Mouse (Mus musculus) midbrain, embryonic 16.5 days (tissue): ENCODE measurements around the gene Sh3glb2. TPM values are rescaled to one million over a fixed set of nuclear protein-coding genes. Genes with fewer than 3 reads are reported as not detected.

Experiments
- ATAC-seq: fragments of 200-750 bp; cut with Nextera tagmentation; 2 replicates; pipeline ENCODE4 v1.8.0; 2017; ENCODE audit warnings: moderate TSS enrichment
- H3K27ac ChIP-seq: fragments of 300-500 bp; sonication (generic); 2 replicates; pipeline ENCODE4 v1.5.1; 2014; ENCODE audit warnings: mild to moderate bottlenecking, low read length, mixed read lengths
- H3K27me3 ChIP-seq: fragments of 300-500 bp; sonication (generic); 2 replicates; pipeline ENCODE4 v1.6.1; 2014; ENCODE audit warnings: low read depth, low read length, mixed read lengths; ENCODE audit not compliant: control insufficient read depth, insufficient read depth
- H3K36me3 ChIP-seq: fragments of 300-500 bp; sonication (generic); 2 replicates; pipeline ENCODE4 v1.6.1; 2014; ENCODE audit warnings: mild to moderate bottlenecking, low read length, moderate library complexity, mixed read lengths; ENCODE audit not compliant: control insufficient read depth, insufficient read depth
- H3K4me1 ChIP-seq: fragments of 300-500 bp; sonication (generic); 2 replicates; pipeline ENCODE4 v1.6.1; 2014; ENCODE audit warnings: mild to moderate bottlenecking, low read length, mixed read lengths; ENCODE audit not compliant: control insufficient read depth, insufficient read depth
- H3K4me2 ChIP-seq: fragments of 300-500 bp; sonication (generic); 2 replicates; pipeline ENCODE4 v1.6.1; 2014; ENCODE audit warnings: mild to moderate bottlenecking, low read length, mixed read lengths
- H3K4me3 ChIP-seq: fragments of 300-500 bp; sonication (generic); 2 replicates; pipeline ENCODE4 v1.5.1; 2014; ENCODE audit warnings: low read depth, mild to moderate bottlenecking, low read length, moderate library complexity, mixed read lengths
- H3K9ac ChIP-seq: fragments of 300-500 bp; sonication (generic); 2 replicates; pipeline ENCODE4 v1.6.1; 2014; ENCODE audit warnings: low read depth, low read length, mixed read lengths
- H3K9me3 ChIP-seq: fragments of 300-500 bp; sonication (generic); replicated peaks from 2 replicates; pipeline ENCODE4 v1.6.1; 2014; ENCODE audit warnings: mild to moderate bottlenecking, low read length, mixed read lengths; ENCODE audit not compliant: control insufficient read depth, poor library complexity, severe bottlenecking
- WGBS: fragments of 180-500 bp; shearing (Covaris S2); extraction: QIAGEN DNeasy Blood & Tissue Kit; methylation state at CpG from one replicate; pipeline ENCODE4 v1.1.7; 2014; 5-methylcytosine and 5-hydroxymethylcytosine counted together
- polyA plus RNA-seq: library from polyadenylated mRNA; unstranded; fragments of >200 nt; fragmentation: Nextera tagmentation; extraction: Ambion mirVana; gene quantifications from 2 replicates; pipeline ENCODE4 v1.2.1, GENCODE M21; 2015

Sh3glb2 gene
- polyA plus RNA-seq, 1 experiment from 2014 or later = 218 TPM

DNA sequence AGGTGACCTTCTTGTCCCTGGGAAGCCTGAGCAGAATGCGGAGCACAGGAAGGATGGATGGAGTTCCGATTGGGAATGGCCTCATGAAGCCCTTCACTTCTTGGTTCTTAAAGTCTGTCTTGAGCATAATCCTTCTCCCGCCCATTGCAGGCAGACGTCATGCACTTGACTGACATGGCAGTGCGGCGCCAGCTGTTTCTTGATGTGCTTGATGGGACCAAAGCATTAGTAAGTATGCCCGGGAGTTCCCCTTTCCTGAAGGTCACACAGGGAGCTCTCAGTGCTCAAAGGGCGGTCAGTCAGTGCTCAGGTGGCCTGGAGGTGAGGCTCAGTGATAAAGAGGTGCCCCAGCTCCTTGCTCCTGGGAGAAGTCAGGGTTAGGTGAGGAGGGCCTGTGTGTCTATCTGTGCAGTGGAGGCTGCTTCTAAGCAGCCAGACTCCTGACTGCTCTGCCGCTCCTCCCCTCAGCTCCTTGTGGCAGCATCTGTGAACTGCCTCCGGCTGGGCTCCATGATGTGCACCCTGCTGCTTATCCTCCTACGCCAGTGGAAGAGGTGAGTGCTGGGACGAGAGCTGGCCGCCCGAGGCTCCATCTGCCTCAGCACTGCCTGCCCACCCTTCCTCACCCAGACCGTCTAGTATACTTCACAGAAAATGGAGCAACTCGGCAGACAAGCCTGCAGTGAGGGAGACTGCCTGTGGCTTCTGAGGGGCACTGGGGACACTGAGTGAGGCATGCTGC lies 22.8 kb downstream of the Sh3glb2 start:
- WGBS = 84% methylated on average over 16 of the region's 16 CpGs
- Histone ChIP-seq H3K27me3 (no peaks in the 10 kb centered on the region), H3K9me3 (no peaks in the 10 kb centered on the region), H3K36me3 (peaks cover 51% of the 10 kb centered on the region), H3K9ac (no peak overlapping the region), H3K4me2 (no peak overlapping the region), H3K4me3 (no peak overlapping the region), H3K4me1 (no peaks in the 10 kb centered on the region), H3K27ac (no peak overlapping the region)
- ATAC-seq = no peak

DNA sequence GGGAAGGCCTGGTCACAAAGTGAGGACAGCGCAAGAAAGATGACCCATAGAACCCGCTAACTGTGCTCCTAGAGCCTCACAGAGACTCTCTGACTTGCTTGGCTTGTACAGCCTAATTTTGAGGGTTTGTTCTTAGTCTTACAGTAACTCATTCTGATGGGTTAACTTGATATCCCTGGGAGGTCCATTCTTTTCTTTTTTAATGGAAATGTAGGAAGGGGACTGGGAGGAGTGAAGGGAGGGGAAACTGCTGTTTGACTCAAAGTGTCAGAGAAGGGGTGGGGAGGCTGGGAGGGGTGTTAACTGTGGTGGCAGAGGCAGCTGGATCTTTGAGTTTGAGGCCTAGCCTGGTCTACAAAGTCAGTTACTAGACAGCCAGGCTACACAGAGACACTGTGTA lies 23.8 kb downstream of the Sh3glb2 start:
- Histone ChIP-seq H3K27ac (no peak overlapping the region), H3K9me3 (no peaks in the 10 kb centered on the region), H3K9ac (no peak overlapping the region), H3K4me2 (no peak overlapping the region), H3K36me3 (peaks cover 47% of the 10 kb centered on the region), H3K4me1 (no peaks in the 10 kb centered on the region), H3K4me3 (no peak overlapping the region), H3K27me3 (no peaks in the 10 kb centered on the region)
- ATAC-seq = no peak
- 97% methylated on average over 2 of the region's 2 CpGs for WGBS

- 87% methylated on average over 3 of the region's 3 CpGs for WGBS
- no peak overlapping the region for H3K4me3 ChIP-seq
- ATAC-seq = no peak
- no peak overlapping the region for H3K9ac ChIP-seq
- H3K36me3 ChIP-seq = peaks cover 65% of the 10 kb centered on the region
- no peaks in the 10 kb centered on the region for H3K27me3 ChIP-seq
- H3K27ac ChIP-seq = no peak overlapping the region
- H3K4me2 ChIP-seq = no peak overlapping the region
- no peaks in the 10 kb centered on the region for H3K4me1 ChIP-seq
- no peaks in the 10 kb centered on the region for H3K9me3 ChIP-seq
Measured at GRCm38 (mm10) chr2:30328791-30329190, 30.3 kb downstream of the Sh3glb2 start.

DNA sequence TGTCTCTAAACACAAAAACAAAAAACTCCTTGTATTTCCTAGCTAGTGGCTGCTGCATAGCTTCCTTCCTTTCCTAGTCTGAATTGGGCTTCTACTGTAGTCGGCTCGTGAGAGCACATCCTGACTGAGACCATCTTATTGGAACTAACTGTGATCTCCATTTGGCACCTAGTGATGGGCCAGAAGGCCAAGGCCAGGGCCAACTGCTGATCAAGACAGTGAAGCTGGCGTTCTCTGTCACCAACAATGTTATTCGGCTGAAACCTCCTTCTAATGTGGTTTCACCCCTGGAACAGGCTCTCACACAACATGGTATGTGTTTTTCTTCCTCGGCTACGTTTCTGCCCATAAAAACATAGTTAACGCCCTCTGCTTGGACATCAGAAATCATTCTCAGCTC lies 31.9 kb downstream of the Sh3glb2 start:
- Histone ChIP-seq H3K9me3 (no peaks in the 10 kb centered on the region), H3K27me3 (no peaks in the 10 kb centered on the region), H3K9ac (no peak overlapping the region), H3K36me3 (peaks cover 64% of the 10 kb centered on the region), H3K4me3 (no peak overlapping the region), H3K4me1 (no peaks in the 10 kb centered on the region), H3K27ac (no peak overlapping the region), H3K4me2 (no peak overlapping the region)
- WGBS = 96% methylated on average over 7 of the region's 7 CpGs
- no peak for ATAC-seq

- 94% methylated on average over 5 of the region's 5 CpGs for WGBS
- peaks cover 63% of the 10 kb centered on the region for H3K36me3 ChIP-seq
- no peaks in the 10 kb centered on the region for H3K4me1 ChIP-seq
- H3K9me3 ChIP-seq = no peaks in the 10 kb centered on the region
- ATAC-seq = no peak
- H3K27me3 ChIP-seq = no peaks in the 10 kb centered on the region
- no peak overlapping the region for H3K4me3 ChIP-seq
- H3K27ac ChIP-seq = no peak overlapping the region
- no peak overlapping the region for H3K9ac ChIP-seq
- no peak overlapping the region for H3K4me2 ChIP-seq
Measured at GRCm38 (mm10) chr2:30325296-30325695, 33.8 kb downstream of the Sh3glb2 start.

GRCm38 (mm10) chr2:30323111-30323510 lies 36.0 kb downstream of the Sh3glb2 start:
- Histone ChIP-seq H3K27ac (no peak overlapping the region), H3K36me3 (peaks cover 49% of the 10 kb centered on the region), H3K4me1 (no peaks in the 10 kb centered on the region), H3K27me3 (no peaks in the 10 kb centered on the region), H3K4me3 (no peak overlapping the region), H3K9me3 (no peaks in the 10 kb centered on the region), H3K9ac (no peak overlapping the region), H3K4me2 (no peak overlapping the region)
- 88% methylated on average over 7 of the region's 7 CpGs for WGBS
- ATAC-seq = no peak

DNA sequence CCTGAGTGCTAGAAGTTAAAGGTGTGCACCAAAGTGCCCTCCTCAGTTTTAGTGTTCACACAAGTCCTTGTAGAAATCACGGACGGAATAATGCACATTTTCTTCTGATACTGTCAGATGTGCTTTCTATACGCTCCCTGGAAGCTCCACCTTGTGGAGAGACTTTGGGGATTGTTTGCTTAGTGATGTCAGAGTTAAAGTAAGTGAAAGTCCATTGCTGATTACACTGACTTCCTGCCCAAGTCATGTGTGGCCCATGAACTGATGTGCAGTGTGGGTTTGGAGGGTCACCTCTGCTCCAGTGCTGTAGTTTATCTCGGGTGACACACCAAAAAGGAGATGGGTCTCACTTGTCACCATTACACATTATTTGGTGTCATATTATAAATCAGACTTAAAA lies 39.9 kb downstream of the Sh3glb2 start:
- H3K27ac ChIP-seq = no peak overlapping the region
- WGBS = 92% methylated on average over 4 of the region's 4 CpGs
- no peak overlapping the region for H3K4me2 ChIP-seq
- ATAC-seq = no peak
- no peaks in the 10 kb centered on the region for H3K27me3 ChIP-seq
- no peak overlapping the region for H3K4me3 ChIP-seq
- H3K9ac ChIP-seq = no peak overlapping the region
- no peaks in the 10 kb centered on the region for H3K9me3 ChIP-seq
- peaks cover 50% of the 10 kb centered on the region for H3K36me3 ChIP-seq
- H3K4me1 ChIP-seq = no peaks in the 10 kb centered on the region

DNA sequence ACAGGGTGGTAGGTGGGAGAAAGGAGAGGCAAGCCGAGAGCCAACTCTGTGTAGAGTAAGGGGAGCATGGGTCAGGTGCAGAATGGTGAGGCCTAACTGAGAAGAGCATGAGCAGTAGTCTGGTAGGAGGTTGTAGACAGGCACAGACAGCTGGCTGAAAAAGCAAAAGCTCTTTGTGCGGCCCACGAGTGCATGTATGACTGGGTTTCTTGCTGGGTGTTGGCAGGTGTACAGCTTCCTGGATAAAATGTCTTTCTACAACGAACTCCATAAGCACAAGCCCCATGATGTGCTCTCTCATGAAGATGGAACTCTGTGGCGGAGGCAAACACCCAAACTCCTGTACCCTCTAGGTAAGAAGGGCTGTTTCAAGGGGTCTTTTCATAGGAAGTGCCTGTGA lies 42.2 kb downstream of the Sh3glb2 start:
- no peak for ATAC-seq
- 94% methylated on average over 5 of the region's 5 CpGs for WGBS

DNA sequence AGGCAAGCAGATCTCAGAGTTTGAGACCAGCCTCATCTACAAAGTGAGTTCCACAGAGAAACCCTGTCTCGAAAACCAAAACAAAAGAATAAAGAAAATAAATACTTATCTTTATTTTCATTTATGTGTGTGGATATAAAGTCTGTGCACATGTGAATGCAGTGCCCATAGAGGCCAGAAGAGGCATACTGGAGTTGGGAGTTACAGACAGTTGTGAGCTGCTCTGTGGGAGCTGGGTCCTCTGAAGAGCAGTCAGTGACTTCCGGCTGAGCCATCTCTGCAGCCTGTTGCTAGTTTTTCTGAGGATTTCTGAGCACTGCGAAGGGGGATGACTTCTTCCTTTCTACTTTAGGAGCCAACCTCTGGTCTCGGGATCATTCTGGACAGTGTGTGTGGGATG lies 43.0 kb downstream of the Sh3glb2 start:
- Histone ChIP-seq H3K4me1 (no peaks in the 10 kb centered on the region), H3K4me2 (no peak overlapping the region), H3K27ac (no peak overlapping the region), H3K4me3 (no peak overlapping the region), H3K36me3 (peaks cover 52% of the 10 kb centered on the region), H3K9me3 (no peaks in the 10 kb centered on the region), H3K9ac (no peak overlapping the region), H3K27me3 (no peaks in the 10 kb centered on the region)
- no peak for ATAC-seq
- 93% methylated on average over 4 of the region's 4 CpGs for WGBS

More for the DNA sequence above, 42.2 kb downstream of the Sh3glb2 start:
- no peak overlapping the region for H3K9ac ChIP-seq
- no peak overlapping the region for H3K27ac ChIP-seq
- H3K9me3 ChIP-seq = no peaks in the 10 kb centered on the region
- no peak overlapping the region for H3K4me3 ChIP-seq
- H3K4me1 ChIP-seq = no peaks in the 10 kb centered on the region
- H3K27me3 ChIP-seq = no peaks in the 10 kb centered on the region
- H3K4me2 ChIP-seq = no peak overlapping the region
- H3K36me3 ChIP-seq = peaks cover 49% of the 10 kb centered on the region
